Mouse (Mus musculus): Measurements from ENCODE around the gene Glt28d2.

Glt28d2 gene

DNA sequence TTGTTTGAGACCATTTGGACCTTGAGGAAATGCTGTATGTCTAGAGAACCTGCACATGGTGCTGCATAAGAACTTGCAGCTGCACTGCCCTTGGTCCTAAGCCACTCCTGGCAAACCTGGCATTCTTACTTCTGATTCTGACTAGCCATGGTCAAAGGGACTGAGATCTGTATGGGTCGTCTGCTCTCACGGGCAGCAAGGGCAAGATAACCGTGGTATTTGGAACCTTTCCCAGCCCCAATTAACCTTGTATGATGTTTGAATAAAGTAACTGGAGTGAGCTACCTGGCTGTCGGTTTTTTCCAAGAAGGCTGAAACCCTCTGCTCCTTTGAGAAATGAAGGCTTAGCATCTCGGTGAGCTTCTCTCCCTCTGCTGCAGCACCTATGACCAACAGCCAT lies 8.4 kb downstream of the Glt28d2 start:
- DNase-seq (ENCODE audit: low read depth, low spot score) = no peak

DNA sequence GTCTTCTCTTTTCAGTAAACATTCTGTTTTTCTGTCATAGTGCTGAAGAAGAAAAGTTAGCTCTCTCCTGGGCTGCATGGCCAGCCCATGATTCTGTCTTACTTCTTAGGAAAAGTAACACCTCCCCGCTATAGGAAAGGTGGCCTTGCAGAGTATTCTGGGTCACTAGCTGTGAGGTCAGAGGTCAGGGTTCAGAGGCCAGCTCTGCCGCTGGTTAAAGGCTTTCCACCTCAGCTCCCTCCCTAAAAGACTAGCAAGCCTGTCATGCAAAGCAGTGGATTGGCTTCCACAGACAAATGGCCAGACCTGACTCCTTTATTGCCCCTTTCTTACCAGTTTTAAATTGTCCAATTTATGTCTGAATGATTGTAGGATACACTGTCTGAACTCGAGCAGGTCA lies 23.3 kb downstream of the Glt28d2 start:
- no peak for DNase-seq (ENCODE audit: low read depth, low spot score)

DNA sequence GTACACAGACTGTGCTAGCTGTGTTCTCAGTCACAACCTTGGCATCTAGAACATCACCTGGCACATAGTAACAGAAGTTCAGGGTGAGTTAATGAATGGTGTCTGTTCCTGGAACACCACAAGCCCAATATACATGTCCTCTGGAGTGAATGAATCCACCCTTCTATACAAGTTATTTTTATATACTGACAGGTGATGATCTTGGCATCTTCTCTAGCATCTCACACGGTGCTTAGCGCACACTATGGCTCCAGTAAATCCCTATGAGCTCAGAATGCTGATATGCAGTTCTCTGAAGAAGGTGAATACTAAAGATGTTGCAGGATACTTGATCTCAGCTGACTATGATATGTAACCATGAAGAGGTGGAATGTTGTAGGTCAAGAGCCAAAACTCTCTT lies 24.4 kb downstream of the Glt28d2 start:
- no peak for DNase-seq (ENCODE audit: low read depth, low spot score)

DNA sequence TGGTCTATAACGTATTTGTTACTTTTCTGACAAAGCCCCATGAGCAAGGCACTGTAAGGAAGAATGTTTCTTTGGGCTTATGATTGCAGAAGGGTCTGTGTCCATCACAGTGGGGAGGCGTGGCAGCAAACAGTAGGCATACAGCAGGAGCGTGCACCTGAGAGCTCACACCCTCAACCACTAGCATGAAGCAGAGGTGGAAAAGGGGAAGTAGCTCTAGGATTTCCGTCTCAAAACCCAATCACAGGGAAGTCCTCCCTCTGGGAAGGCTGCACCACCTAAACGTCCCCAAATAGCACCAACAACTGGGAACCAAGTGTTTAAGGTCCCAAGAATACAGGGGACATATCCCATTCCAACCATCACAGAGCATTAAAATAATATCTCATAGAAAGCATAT lies 26.3 kb downstream of the Glt28d2 start:
- DNase-seq (ENCODE audit: low read depth, low spot score) = no peak

DNA sequence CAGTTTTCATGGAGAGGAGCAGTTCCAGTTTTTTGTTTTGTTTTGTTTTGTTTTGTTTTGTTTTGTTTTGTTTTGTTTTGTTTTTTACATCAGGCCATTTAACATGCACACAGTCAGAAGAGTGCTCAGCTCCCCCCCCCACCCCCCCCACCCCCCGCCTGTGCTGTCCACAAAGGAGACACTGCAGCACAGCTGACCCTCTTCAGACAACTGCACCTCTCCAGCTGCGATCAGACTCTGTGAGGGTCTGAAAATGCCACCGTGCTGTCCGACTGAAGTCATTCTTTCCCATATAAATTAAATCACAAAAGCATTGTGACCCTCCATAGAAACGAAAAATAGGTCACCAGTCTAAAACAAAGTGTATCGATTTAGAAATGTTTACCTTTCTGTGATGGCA lies 28.0 kb downstream of the Glt28d2 start:
- no peak for DNase-seq (ENCODE audit: low read depth, low spot score)

DNA sequence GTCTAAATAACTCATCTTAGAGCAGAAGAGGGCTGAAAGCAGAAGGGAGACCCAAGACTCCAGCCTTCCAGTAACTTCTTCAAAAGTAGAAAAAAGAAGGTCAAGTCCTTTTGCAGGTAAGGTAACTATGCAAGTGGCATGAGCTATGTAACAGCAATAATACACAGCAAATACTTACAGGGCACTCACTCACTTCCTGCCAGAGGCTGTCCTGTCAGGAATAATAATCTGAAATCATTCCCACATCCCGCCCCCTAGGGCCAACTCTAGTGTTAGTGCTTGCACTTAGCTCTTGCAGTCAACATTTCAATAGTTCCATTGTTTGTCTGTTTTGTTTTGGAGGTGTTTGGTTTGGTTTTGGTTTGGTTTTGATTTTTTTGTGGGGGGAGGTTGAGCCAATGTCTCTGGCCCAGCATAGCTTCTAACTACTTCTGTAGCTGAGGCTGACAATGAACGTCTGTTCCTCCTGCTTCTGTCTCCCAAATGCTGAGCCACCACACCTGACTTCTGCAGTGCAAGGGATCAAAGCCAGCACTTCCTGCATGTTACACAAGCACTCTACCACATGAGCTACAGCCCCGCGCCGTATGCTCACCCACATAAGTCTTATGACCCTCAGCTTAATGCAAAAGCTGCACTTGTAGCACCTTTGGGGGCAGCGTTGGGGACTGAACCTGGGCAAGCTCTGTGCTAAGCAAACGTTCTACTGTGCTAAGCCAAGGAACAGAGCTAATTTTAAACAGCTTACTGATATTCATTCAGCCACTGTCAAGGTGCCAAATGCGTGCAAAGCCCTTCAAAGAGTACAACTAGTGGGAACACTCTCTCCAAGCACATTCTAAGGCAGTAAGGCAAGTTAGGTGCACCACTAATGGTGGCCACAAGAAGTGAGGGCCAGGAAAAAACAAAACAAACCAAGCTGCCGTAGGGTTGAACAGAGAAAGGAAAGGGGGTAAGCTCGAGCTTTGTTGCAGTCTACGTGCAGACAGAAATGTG lies 28.9 kb downstream of the Glt28d2 start:
- no peak for DNase-seq (ENCODE audit: low read depth, low spot score)

DNA sequence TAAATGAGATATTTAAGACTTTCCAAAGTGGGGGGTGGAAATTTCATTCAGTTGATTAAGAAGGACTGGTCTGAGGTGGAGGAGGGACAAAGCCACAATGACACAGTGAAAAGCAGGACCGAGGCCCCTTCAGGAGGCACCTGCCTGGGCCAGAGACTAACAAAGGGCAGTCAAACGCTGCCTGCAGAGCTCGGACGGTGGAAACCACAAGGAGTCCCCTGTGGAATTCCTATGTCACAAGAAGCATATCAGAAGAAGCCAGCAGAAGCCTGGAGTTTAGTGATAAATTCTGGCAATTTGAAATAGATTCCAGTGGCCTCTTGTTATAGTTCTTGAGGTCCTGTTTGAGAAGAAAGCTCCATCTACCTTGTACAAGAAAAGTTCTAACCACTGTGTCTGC lies 30.2 kb downstream of the Glt28d2 start:
- DNase-seq (ENCODE audit: low read depth, low spot score) = no peak

DNA sequence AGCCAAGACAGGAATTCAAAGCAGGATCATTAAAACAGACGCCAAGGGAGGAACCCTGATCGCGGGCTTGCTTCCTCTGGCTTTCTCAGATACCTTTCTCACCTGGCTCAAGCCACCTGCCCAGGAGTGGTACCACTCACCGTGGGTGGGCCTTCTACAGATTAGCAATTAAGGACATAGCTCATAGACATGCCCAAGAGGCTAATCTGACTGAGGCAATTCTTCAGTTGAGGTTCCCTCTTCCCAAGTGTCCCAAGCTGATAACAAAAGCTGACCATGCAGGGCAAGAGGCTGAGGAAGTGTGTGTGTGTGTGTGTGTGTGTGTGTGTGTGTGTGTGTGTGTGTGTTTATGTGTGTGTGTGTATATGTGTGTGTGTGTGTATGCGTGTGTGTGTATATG lies 31.4 kb downstream of the Glt28d2 start:
- DNase-seq (ENCODE audit: low read depth, low spot score) = no peak

DNA sequence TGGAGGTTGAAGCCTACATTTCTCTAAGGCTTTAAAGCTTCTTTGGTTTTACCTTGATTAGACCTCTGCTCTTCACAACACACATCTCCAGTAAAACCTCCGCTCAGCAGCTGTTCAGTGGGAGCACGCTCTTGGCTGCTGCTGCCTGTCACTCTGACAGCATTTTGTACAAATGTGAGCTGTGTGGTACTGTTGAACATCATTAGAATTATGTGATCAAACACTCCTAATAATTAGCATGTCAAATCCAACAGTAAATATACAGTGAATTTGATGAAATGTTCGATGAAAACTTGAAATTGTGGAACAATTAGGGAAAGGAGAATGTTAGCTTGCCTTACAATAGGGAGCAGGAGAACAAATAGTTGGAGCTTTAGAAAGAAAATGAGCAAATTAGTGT lies 32.3 kb downstream of the Glt28d2 start:
- no peak for DNase-seq (ENCODE audit: low read depth, low spot score)

DNA sequence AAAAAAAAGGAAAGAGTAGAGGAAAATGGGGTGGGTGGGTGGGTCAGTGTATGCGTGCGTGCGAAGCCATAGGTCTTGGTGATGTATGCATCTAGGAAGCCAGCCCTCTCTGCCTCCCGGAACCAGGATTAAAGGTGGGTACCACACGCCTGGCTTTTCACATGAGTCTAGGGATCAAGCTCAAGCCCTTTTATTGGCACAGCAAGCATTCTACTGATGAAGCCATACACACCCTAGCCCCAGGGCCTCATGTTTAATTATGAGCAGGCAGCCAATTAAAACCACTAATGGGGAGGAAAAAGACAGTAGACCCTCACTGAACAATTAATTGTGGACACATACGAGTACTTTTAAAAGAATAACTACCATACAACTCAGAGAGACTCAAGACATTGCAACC lies 33.2 kb downstream of the Glt28d2 start:
- DNase-seq (ENCODE audit: low read depth, low spot score) = no peak

DNA sequence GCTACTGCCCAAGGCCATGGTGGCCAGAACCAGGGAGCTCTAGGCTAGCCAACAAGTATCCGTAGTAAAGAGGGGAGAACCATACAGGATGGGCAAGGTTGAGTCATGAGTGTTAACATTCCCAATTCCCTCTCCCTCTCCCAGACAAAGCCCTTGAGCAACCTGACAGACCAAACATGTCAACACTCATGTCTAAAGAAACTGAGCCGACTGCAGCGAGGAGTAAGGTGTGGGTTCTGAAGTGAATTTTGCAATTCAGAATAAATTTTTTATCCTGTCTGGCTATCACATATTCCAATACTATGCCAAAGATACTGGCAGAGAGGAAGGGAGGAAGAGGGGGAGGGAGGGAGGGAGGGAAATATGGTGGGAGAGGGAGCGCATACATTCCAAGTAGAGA lies 33.6 kb downstream of the Glt28d2 start:
- no peak for DNase-seq (ENCODE audit: low read depth, low spot score)

DNA sequence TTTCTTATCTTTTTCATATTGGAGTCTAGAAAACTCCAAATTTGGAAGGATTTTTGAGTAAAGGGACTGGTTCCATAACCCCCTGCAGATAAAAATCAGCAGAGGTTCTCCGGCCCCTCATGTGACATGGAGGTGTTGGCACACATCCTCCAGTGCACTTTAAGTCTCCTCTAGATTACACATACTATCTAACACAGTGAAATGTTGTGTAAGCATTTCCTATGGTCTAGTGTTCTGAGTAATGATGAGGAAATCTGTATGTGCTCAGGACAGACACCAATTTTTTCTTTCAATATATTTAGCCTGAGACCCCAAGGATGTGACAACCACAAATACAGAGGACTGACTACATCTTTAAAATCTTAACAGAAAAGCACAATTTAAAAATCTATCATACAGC lies 37.2 kb downstream of the Glt28d2 start:
- no peak for DNase-seq (ENCODE audit: low read depth, low spot score)

DNA sequence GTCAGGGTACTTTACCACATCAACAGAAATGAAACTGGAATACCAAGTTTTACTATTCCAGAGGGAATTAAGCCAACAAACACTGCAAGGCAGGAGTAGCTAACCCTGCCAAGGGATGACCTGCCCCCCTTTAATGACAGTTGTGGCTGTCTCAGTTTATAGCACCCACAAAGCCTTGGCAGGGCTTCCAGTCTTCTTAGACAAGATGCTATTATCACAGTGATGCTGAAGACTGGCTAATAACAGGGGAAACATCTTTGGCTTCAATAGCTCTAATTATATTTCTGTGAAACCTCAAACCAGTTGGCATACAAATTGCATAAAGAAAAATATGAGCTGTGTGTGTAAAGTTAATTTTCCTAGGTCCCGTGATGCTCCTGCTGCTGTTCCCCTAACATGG lies 41.0 kb downstream of the Glt28d2 start:
- no peak for DNase-seq (ENCODE audit: low read depth, low spot score)

DNA sequence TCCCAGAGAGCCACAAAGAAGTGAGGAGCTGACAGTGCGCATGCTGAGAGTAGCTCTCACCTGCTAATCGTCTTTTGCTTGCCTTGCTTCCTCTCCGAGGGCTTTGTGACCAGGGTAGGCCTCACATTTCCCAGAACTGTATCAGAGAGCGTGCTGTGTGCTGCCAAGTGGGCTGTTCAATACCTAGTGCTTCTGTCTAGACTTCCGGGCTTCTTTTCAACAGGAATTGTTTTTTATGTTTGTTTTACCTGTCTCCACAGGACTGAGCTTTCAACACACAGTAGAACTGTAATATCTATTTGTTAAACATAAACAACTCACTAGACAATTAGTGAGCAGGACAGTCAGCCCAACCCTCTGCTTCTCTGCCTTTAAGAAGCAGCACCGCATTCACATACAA lies 42.0 kb downstream of the Glt28d2 start:
- no peak for DNase-seq (ENCODE audit: low read depth, low spot score)

DNA sequence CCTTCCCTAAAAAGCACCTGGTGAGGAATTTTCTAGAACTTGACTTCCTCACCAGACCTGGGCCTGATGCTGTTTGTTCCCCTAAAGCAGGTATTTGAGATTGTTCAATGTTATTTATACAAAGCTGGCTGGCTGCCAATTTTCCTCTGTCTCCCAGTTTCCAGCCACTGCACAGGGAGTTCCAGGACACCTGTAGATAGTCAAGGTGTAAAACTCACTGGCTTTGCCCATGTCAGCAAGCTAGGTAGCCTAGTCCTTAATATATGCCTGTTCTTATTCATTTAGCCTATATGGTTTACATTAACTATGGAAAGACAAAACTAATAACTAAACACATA lies 44.5 kb downstream of the Glt28d2 start:
- no peak for DNase-seq (ENCODE audit: low read depth, low spot score)

DNA sequence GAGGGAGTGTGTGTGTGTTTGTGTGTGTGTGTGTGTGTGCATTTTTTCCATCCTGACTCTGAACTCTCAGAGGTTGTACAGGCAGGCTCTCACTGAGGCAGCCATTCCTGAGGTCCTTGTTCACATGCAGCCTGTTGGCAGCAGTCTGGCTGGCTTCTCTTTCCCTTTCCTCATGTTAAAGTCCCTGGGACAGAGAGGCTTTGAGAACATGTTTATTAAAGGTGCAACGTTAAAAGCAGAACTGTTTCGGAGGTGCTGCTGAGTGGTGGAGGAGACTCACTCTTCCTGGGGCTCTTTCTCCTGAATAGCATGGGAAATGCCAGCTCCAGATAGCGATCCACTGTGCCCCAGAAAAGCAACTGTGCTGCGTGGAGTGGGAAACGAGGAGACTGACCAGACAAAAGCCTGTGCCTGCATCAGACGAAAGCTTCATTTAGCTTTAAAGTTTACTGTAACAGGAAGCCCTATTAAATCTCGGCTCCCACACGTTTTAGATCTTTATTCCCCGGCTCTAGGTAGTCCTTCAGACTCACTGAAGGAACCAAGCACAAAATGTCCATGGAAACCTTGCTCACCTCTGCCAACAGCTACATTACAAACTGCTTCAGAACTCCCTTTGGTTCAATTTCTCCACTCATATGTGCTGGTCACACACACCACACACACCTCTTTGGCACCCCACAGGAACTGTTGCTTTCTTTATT lies 45.0 kb downstream of the Glt28d2 start:
- DNase-seq (ENCODE audit: low read depth, low spot score) = no peak

DNA sequence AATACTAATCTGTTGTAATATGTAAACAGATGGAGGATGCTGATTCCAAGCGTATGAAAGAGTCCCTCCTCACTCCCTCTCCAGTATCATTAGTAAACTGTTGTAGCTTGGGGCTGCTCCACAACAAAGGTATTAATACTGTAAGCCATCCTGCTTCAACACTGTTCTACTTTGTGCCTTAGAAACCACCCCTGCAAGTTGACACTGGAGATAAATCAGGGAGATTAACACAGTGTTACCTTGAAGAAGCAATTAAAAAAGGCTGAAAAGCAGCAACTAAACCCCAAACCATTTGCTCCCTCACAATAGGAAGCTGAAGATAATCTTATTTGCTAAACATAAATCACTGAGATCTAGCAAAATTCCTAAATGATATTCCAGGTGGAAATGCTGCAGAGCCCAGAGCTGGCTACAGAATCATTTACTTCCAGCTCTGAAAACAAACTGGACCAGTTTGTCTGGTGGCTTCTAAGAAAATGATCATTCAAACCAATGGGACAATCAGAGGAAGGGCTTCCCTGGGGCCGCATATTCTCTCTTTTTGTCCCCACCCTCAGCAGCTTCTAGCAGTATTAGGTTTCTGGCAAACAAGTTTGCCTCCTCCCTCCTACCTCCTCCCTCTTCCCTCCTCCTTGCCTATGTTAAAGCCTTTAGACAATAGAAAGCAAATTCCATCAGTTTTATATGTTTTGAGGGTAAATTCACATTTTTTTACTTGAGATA lies 45.7 kb downstream of the Glt28d2 start:
- no peak for DNase-seq (ENCODE audit: low read depth, low spot score)

DNA sequence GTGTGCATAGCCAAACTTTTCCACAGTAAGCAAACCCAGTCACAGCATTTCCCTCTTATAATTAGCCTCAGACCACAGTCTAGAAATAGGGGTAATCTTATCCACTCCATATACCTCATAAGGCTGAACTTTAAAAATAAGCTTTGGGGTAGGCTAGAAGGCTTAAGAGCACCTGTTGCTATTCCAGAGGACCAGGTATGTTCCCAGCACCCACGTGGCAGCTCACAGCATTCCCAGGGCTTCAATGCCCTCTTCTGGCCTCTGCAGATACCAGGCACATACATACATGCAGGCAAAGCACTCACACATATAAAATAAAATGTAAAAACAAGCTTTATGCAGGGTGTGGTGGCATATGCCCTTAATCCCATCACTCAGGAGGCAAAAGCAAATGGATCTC lies 53.7 kb downstream of the Glt28d2 start:
- DNase-seq (ENCODE audit: low read depth, low spot score) = no peak

DNA sequence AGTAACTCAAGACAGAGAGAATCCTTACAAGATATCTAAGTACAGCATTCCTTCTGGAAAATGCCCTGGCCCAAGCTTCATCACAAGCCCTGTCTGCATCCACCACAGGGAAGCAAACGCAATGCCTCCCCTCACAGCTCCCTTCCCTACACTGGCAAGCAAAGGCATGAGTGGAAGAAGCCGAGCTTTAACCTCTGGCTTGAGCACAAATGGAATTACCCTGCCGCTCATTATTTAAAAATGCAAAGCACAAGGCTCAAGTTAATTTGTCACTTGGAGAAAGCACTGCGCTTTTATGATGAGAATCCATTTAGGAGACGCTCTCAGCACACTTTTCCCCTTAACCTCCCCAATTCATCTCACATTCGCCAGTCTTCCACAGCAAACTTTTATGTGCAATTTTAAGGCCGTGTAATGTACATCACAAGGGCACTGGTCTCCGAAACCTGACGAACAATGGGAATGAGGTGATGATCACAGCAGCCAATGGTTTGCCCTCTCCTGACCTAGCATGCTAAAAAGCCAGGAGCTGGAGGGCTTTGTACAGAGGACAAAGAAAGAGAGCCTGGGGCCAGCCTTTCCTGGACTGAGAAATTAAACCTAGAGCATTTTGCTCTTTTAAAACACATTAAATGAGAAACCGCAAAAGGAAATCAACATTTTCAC lies 54.7 kb downstream of the Glt28d2 start:
- no peak for DNase-seq (ENCODE audit: low read depth, low spot score)

DNA sequence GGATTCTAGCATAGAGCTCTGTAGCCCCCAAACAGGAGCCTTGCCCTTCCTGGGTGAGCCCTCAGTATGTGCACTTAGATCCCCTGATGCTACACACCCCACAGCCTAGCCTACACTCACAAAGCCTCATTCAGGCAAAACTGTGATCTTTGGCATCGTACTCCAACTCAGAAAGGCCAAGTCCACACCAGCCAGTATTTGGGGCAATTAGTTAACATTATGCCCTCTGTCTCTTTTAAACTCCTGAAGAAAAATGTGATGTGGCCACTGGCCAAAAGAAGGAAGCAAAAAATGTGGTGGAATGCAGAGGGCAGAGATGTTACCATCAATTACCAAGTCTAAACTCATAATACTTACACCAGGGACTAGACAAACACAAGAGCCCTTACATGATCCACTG lies 55.5 kb downstream of the Glt28d2 start:
- no peak for DNase-seq (ENCODE audit: low read depth, low spot score)

DNA sequence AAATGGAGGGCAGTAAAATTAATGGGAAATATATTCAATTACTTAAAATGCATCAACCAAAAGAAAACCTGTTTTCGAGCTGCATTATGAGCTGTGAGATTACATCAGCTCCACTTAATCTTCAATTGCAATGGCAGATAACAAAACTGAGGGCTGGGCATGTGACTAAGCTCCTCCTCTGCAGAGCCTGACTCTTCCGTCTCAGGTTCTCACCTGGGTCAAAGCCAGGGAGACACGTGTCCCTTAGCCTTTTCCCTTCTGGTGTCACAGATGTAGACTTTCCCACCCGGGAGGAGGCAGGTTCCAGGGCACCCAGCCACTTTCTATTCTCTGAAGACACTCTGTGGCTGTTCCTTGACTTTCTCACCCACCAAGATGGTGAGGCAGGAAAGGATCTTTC lies 58.3 kb downstream of the Glt28d2 start:
- no peak for DNase-seq (ENCODE audit: low read depth, low spot score)

DNA sequence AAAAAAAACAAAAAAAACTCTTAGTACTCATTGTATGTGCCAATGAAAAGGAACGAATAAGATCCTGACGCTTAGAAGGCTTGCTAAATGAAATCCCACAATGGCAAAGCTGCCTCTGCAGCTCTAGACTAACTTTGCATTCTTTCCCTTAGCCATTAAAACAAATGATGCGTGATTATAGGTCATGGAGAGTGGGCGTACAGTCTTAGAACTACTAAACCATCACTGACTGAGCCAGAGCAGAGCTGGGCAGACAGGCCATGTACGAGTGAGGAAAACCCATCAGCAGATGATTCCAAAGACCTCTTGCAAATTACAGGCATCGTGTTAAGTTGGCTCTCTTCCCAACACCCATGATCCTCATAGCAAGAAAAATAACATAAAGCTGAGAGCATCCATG lies 59.5 kb downstream of the Glt28d2 start:
- DNase-seq (ENCODE audit: low read depth, low spot score) = no peak
